Mouse (Mus musculus) liver, embryonic 14.5 days (tissue): ENCODE measurements around the gene Il11ra1.

Experiments
- CTCF ChIP-seq: IDR thresholded peaks from 2 replicates; pipeline ENCODE4 v1.5.1; 2016; ENCODE audit warnings: antibody characterized with exemption, low read depth, control low read depth
- EP300 ChIP-seq: IDR thresholded peaks from 2 replicates; pipeline ENCODE4 v1.6.1; 2016; ENCODE audit warnings: antibody characterized with exemption, low read depth

GRCm38 (mm10) chr4:41665009-41665675 lies 34.6 kb upstream of the Il11ra1 start:
- TF ChIP-seq EP300 (no peak), CTCF (no peak)
